Mouse (Mus musculus) central nervous system, embryonic 11.5 days (tissue): ENCODE results near the gene Ints6. TPM values are rescaled to one million over a fixed set of nuclear protein-coding genes. Genes with fewer than 3 reads are reported as not detected.

Experiments used
- polyA plus RNA-seq: library from polyadenylated mRNA; depleted of rRNA; stranded (reverse); fragments of >200 nt; gene quantifications from 2 replicates; pipeline ENCODE4 v1.2.3, GENCODE M21; 2012; rRNA removed

The Ints6 gene
- polyA plus RNA-seq = 18.3 and 20.9 TPM in 2 replicates

DNA sequence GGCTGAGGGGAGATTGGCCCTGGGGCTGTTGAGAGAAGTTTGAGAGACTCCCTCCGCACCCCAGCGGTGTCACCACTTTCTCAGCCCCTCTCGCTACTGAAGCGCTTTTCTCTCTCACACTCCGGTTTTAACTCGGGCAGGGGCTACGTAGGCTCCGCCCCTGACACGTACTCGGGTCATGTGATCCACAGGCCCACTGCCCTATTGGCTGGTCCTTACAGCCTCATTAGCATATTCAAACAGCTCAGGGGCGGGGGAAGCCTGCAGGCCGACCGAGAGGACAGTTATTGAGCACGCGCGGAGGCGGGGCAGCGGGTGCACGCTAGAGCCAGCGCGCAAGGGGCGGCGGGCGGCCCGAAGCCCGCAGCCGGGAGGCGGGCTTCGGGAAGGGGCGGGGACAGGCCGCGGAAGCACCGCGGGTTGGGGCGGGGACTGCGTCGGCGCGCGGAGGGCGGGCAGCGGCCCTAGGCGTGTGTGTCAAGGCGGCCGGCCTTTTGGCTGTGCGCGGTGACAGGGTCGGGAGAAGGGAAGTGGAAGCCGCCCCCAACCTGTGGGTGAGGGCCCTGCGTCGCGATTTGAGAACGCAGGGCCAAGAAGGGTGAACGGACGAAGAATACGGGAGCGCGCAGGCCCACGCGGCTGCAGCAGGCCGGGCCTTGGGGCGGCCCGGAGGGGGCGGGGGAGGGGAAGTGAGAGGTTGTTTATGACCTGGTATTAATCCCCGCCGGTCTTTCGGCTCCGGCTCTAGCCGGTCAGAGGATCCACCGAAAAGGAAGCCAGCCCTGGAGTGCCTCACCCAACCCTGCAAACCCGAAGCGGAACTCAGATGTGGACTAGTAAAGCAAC lies at the start of gene Ints6:
Gene Ints6 (minus strand): TSS at position 134 of the 846 bp plus-strand sequence.

GRCm38 (mm10) chr14:62663367-62663766 lies 97.6 kb downstream of the Ints6 start, which contains the start of gene Serpine3:
TSS of gene Serpine3 (plus strand) at chr14:62663667.

Other genes with a start within 250 kb of the Ints6 start
- 5.6 and 6.1 TPM in 2 replicates for gene Fam124a, start 205.4 kb downstream of the Ints6 start, polyA plus RNA-seq
- not detected in 2 replicates for gene Gm4131, start 194.2 kb downstream of the Ints6 start, polyA plus RNA-seq
- not detected in 2 replicates for gene Serpine3, start 97.5 kb downstream of the Ints6 start, polyA plus RNA-seq
- 10.3 and 14.2 TPM in 2 replicates for gene Wdfy2, start 76.5 kb upstream of the Ints6 start, polyA plus RNA-seq
- 0.14 TPM in 1 of 2 replicates, not detected in the other for gene Defb48, start 223.3 kb upstream of the Ints6 start, polyA plus RNA-seq
- gene Defb47, start 236.9 kb upstream of the Ints6 start, polyA plus RNA-seq = not detected in 2 replicates